Mouse (Mus musculus): ENCODE results near the gene Ripor1. TPM values are rescaled to one million over a fixed set of nuclear protein-coding genes. Genes with fewer than 3 reads are reported as not detected.
"Not testable (repeated sequence)": the region's sequence is repeated elsewhere in the genome, so short reads cannot be mapped to it uniquely, and the experiment has no call there.

The Ripor1 gene
- 10 to 100 TPM; 81.0 to 91.4 TPM for total RNA-seq (2021)
- long read RNA-seq, experiment 1, full-length matches to known transcripts = 48 of 91 reads
- long read RNA-seq, experiment 1, partial matches to known transcripts = 12 of 91 reads
- long read RNA-seq, experiment 1, other reads (novel, unspliced or antisense) = 31 of 91 reads
- long read RNA-seq, experiment 2, full-length matches to known transcripts = 33 of 81 reads
- long read RNA-seq, experiment 2, partial matches to known transcripts = 20 of 81 reads
- long read RNA-seq, experiment 2, other reads (novel, unspliced or antisense) = 28 of 81 reads

- intact Hi-C loops (cut with DNase I) = loop anchor here (2.0 kb wide), 1 partner anchor 38 kb away; the partner anchor contains the start of gene Atp6v0d1
- H3K27ac ChIP-seq = peak within 1 kb of the TSS; percentile 93
- DNase-seq (ENCODE audit: extremely low spot score in 1 of 2, low spot score in 2 of 2) = peak; percentile 75 to 79
- peak; percentile 57 for TF ChIP-seq CTCF (IDR thresholded peaks at IDR 0.05)
- H3K4me3 ChIP-seq = peak within 1 kb of the TSS; percentile 91
Measured at GRCm38 (mm10) chr8:105604804-105605381, at the start of gene Ripor1. TSS of gene Ripor1 (plus strand) at chr8:105605255.

GRCm38 (mm10) chr8:105562863-105563262, 42.2 kb upstream of the Ripor1 start:
- no peak for TF ChIP-seq CTCF (IDR thresholded peaks at IDR 0.05)
- no peak for DNase-seq (ENCODE audit: extremely low spot score in 1 of 2, low spot score in 2 of 2)
- Histone ChIP-seq H3K4me3 (no peak overlapping the region), H3K27ac (no peak overlapping the region)
- intact Hi-C loops (cut with DNase I) = no loop called here

- H3K27ac ChIP-seq = no peak overlapping the region
- DNase-seq (ENCODE audit: extremely low spot score in 1 of 2, low spot score in 2 of 2) = no peak
- intact Hi-C loops (cut with DNase I) = no loop called here
- H3K4me3 ChIP-seq = peak overlapping the region; percentile 99; the same call in 1 of the 2 replicates
- TF ChIP-seq CTCF (IDR thresholded peaks at IDR 0.05) = no peak
Measured at GRCm38 (mm10) chr8:105563871-105564270, 41.2 kb upstream of the Ripor1 start.

- peak overlapping the region; percentile 99 for H3K4me3 ChIP-seq
- not testable (repeated sequence) for DNase-seq (ENCODE audit: extremely low spot score in 1 of 2, low spot score in 2 of 2); H3K27ac ChIP-seq
- intact Hi-C loops (cut with DNase I) = loop anchor here (5.0 kb wide), 1 partner anchor 123 kb away; the partner anchor contains the start of gene Carmil2
Measured at GRCm38 (mm10) chr8:105564573-105565229, 40.4 kb upstream of the Ripor1 start.

- Histone ChIP-seq H3K27ac (peak overlapping the region; percentile 91), H3K4me3 (peak overlapping the region; percentile 99)
- DNase-seq (ENCODE audit: extremely low spot score in 1 of 2, low spot score in 2 of 2) = no peak
- TF ChIP-seq CTCF (IDR thresholded peaks at IDR 0.05) = no peak
- intact Hi-C loops (cut with DNase I) = loop anchor here (5.0 kb wide), 1 partner anchor 122 kb away; the partner anchor contains the start of gene Carmil2
Measured at GRCm38 (mm10) chr8:105565401-105565881, 39.6 kb upstream of the Ripor1 start.

GRCm38 (mm10) chr8:105565952-105566702, 38.9 kb upstream of the Ripor1 start, which contains the start of gene Atp6v0d1:
TSS of gene Atp6v0d1 (minus strand) at chr8:105566047.
- peak; percentile 87 for TF ChIP-seq CTCF (IDR thresholded peaks at IDR 0.05)
- Histone ChIP-seq H3K4me3 (peak within 1 kb of the TSS; percentile 99), H3K27ac (peak within 1 kb of the TSS; percentile 91)
- intact Hi-C loops (cut with DNase I) = loop anchor here (1.0 to 5.0 kb wide), 4 partner anchors 28 to 121 kb away; partner anchors contain the start of genes Agrp, Carmil2, Ctcf and Ripor1
- DNase-seq (ENCODE audit: extremely low spot score in 1 of 2, low spot score in 2 of 2) = peak; percentile 98 to 100

- H3K27ac ChIP-seq = no peak overlapping the region; the same call in 1 of the 2 replicates
- intact Hi-C loops (cut with DNase I) = loop anchor here (1.0 to 5.0 kb wide), 4 partner anchors 27 to 120 kb away; partner anchors contain the start of genes Agrp, Carmil2, Ctcf and Ripor1
- TF ChIP-seq CTCF (IDR thresholded peaks at IDR 0.05) = no peak
- H3K4me3 ChIP-seq = peak overlapping the region; percentile 99
- DNase-seq (ENCODE audit: extremely low spot score in 1 of 2, low spot score in 2 of 2) = no peak
Measured at GRCm38 (mm10) chr8:105566703-105567595, 38.1 kb upstream of the Ripor1 start.

- no peak for TF ChIP-seq CTCF (IDR thresholded peaks at IDR 0.05)
- DNase-seq (ENCODE audit: extremely low spot score in 1 of 2, low spot score in 2 of 2) = peak; percentile 20 to 43
Measured at GRCm38 (mm10) chr8:105571810-105572209, 33.2 kb upstream of the Ripor1 start.

GRCm38 (mm10) chr8:105573427-105573826, 31.6 kb upstream of the Ripor1 start:
- H3K27ac ChIP-seq = no peak overlapping the region
- no peak for DNase-seq (ENCODE audit: extremely low spot score in 1 of 2, low spot score in 2 of 2)
- intact Hi-C loops (cut with DNase I) = no loop called here
- no peak for TF ChIP-seq CTCF (IDR thresholded peaks at IDR 0.05)
- no peak overlapping the region for H3K4me3 ChIP-seq

More at GRCm38 (mm10) chr8:105571810-105572209, 33.2 kb upstream of the Ripor1 start:
- intact Hi-C loops (cut with DNase I) = no loop called here
- Histone ChIP-seq H3K27ac (peak overlapping the region; percentile 56), H3K4me3 (no peak overlapping the region)

GRCm38 (mm10) chr8:105574741-105575140, 30.3 kb upstream of the Ripor1 start:
- no peak overlapping the region for H3K27ac ChIP-seq
- TF ChIP-seq CTCF (IDR thresholded peaks at IDR 0.05) = no peak
- H3K4me3 ChIP-seq = no peak overlapping the region
- intact Hi-C loops (cut with DNase I) = no loop called here
- DNase-seq (ENCODE audit: extremely low spot score in 1 of 2, low spot score in 2 of 2) = no peak

All from left cerebral cortex, adult 2 months (tissue).